Mouse (Mus musculus) intestine, embryonic 16.5 days (tissue): ENCODE data around the gene Dazl. TPM values are rescaled to one million over a fixed set of nuclear protein-coding genes. Genes with fewer than 3 reads are reported as not detected.

Source experiments
- ATAC-seq: fragments of 200-750 bp; cut with Nextera tagmentation; 2 replicates; pipeline ENCODE4 v1.8.0; 2017; ENCODE audit warnings: moderate TSS enrichment, moderate library complexity
- H3K27ac ChIP-seq: fragments of 300-500 bp; sonication (generic); 2 replicates; pipeline ENCODE4 v1.5.1; 2014; ENCODE audit warnings: mild to moderate bottlenecking, low read length
- H3K27me3 ChIP-seq: fragments of 300-500 bp; sonication (generic); replicated peaks from 2 replicates; pipeline ENCODE4 v1.6.1; 2014; ENCODE audit warnings: low read length, control low read depth, mixed read lengths; ENCODE audit not compliant: control insufficient read depth, insufficient read depth
- H3K36me3 ChIP-seq: fragments of 300-500 bp; sonication (generic); 2 replicates; pipeline ENCODE4 v1.6.1; 2014; ENCODE audit warnings: low read length, control low read depth; ENCODE audit not compliant: control insufficient read depth, insufficient read depth
- H3K4me1 ChIP-seq: fragments of 300-500 bp; sonication (generic); 2 replicates; pipeline ENCODE4 v1.6.1; 2014; ENCODE audit warnings: low read length, control low read depth, mixed read lengths; ENCODE audit not compliant: control insufficient read depth, insufficient read depth
- H3K4me2 ChIP-seq: fragments of 300-500 bp; sonication (generic); 2 replicates; pipeline ENCODE4 v1.6.1; 2014; ENCODE audit warnings: low read depth, low read length, control low read depth
- H3K4me3 ChIP-seq: fragments of 300-500 bp; sonication (generic); 2 replicates; pipeline ENCODE4 v1.5.1; 2014; ENCODE audit warnings: mild to moderate bottlenecking, low read length
- H3K9ac ChIP-seq: fragments of 300-500 bp; sonication (generic); 2 replicates; pipeline ENCODE4 v1.6.1; 2014; ENCODE audit warnings: low read depth, low read length
- H3K9me3 ChIP-seq: fragments of 300-500 bp; sonication (generic); 2 replicates; pipeline ENCODE4 v1.6.1; 2016; ENCODE audit warnings: low read length, control low read depth; ENCODE audit not compliant: control insufficient read depth
- WGBS: fragments of 180-500 bp; shearing (Covaris S2); extraction: QIAGEN DNeasy Blood & Tissue Kit; methylation state at CpG from one replicate; pipeline ENCODE4 v1.1.7; 2014; 5-methylcytosine and 5-hydroxymethylcytosine counted together
- polyA plus RNA-seq: library from polyadenylated mRNA; unstranded; fragments of >200 nt; fragmentation: Nextera tagmentation; extraction: Ambion mirVana; gene quantifications from 2 replicates; pipeline ENCODE4 v1.2.1, GENCODE M21; 2015

Gene Dazl
- polyA plus RNA-seq, 1 experiment from 2014 or later = 0.60 TPM

DNA sequence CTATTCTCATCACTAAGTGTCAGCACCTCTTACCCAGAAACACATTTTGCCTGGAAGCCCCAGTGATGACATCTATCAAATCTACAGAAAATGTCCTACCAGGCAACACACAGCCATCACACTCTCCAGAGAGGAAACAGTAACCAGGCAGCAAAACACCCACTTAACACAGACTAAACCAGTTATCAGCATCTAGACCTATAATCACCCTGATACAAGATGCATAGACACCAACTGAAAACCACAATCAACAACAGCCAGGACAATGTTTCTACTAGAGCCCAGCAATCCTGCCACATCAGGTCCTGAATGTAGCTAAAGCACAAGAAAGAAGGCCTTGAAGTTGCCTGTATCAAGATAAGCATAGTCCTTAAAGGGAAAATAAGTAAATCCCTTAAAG, 25.4 kb upstream of the Dazl start:
- Histone ChIP-seq H3K27ac (no peak overlapping the region), H3K4me3 (no peak overlapping the region), H3K9me3 (no peaks in the 10 kb centered on the region), H3K9ac (no peak overlapping the region), H3K4me2 (no peak overlapping the region), H3K27me3 (no peaks in the 10 kb centered on the region), H3K36me3 (no peaks in the 10 kb centered on the region), H3K4me1 (no peaks in the 10 kb centered on the region)
- no peak for ATAC-seq

DNA sequence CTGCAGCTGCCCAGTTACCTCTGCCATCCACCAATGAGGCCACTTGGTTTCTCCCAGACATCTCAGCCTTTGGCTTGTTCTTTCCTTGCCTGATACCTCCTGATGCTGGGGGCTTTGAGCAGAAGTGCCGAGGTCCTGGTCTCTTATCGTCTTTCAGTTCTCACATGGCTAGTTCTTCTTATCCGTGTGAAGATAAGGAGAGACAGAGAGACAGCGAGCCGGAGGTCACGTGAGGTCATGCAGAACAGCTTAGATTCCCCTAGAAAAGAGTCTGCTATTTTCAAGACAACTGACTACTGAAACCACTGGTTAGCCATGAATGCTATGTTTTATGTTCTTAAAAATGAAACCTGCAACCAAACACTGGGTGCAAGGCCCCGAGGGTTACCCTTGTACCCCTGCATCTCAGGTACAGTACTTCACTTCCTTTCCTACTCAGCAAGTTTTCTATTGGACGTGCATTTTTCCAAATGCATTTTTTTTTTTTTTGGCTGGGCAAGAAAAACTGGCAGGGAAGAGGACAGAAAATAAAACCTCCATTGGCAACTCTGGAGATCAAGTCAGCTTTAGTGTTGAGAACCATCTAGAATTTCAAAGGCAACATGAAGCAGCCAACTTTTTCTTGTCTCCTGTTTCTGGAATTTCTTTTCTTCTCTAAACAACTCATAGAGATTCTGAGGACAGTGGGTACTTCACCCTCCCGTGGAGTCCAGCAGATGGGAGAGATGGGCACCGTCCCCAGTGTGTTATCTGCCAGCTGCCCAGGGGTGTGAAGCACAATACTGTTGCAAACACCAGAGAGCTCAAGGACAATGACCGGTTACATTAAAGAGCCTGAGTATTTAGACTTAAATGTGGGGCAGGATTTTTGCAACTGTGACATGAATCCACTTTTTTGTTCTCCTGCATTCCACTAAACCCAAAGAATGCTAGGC, 23.0 kb upstream of the Dazl start:
- no peaks in the 10 kb centered on the region for H3K4me1 ChIP-seq
- WGBS = 66% methylated on average over 11 of the region's 11 CpGs
- H3K4me2 ChIP-seq = no peak overlapping the region
- no peak overlapping the region for H3K27ac ChIP-seq
- no peaks in the 10 kb centered on the region for H3K36me3 ChIP-seq
- no peak overlapping the region for H3K9ac ChIP-seq
- H3K9me3 ChIP-seq = no peaks in the 10 kb centered on the region
- H3K27me3 ChIP-seq = no peaks in the 10 kb centered on the region
- H3K4me3 ChIP-seq = no peak overlapping the region
- no peak for ATAC-seq

DNA sequence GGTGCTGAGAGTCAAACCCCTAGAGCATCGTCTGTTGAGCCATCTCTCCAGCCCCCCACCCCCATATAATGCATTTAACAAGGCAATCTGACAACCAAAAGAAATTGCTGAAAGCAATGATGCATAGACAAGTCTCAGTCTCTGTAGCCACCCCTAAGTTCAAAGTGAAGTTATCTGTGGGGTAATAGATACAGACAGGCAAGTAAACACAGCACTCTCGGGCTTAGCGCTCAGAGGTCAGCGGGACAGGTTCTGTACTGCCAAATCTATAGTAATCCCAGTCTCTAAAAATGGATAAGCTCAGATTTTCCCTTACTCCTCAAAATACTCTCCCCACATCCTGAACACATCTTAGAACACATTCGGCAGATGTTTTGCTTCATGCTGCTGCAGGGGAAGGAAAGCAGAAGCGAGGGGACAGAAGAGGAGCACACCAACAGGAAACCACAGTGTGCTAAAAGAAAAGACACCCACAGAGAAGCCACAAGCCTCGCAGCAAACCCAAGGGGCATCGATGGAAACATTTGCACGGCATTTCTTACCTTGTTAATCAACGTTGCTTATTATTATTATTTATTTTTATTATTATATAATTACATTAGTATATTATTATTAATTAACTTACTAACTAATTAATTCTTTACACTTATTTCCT, 16.8 kb upstream of the Dazl start:
- no peaks in the 10 kb centered on the region for H3K9me3 ChIP-seq
- H3K4me1 ChIP-seq = no peaks in the 10 kb centered on the region
- H3K9ac ChIP-seq = no peak overlapping the region
- no peak overlapping the region for H3K4me3 ChIP-seq
- H3K27me3 ChIP-seq = no peaks in the 10 kb centered on the region
- H3K4me2 ChIP-seq = no peak overlapping the region
- 56% methylated on average over 10 of the region's 10 CpGs for WGBS
- no peaks in the 10 kb centered on the region for H3K36me3 ChIP-seq
- ATAC-seq = no peak
- H3K27ac ChIP-seq = no peak overlapping the region

DNA sequence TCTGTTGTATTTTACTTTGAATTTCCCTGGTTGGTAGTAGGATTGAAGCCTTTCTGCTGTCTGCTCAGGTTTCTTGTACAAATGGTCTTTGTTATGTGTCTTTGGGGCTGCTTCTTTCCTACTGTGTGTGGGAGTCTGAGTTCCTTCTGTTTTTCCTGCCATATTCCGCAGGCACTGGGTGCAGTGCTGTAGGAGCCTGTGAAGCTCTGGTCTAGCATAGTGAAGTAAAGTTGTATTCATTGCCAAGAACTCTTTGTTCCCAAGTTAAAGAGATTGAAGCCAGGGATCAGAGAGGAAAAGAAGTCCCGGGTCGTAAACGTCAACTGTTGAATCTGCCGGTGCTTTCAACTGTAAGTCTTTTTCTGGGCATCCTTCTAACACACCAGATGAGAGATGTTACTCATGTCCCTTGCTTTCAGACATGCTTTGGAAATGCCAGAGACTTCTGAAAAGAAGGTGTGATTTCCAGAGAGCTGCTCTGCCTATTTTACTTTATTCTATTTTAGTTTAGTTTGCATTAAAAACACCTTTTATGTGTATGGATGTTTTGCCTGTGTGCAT, 16.2 kb upstream of the Dazl start:
- no peaks in the 10 kb centered on the region for H3K36me3 ChIP-seq
- no peak overlapping the region for H3K27ac ChIP-seq
- H3K4me2 ChIP-seq = no peak overlapping the region
- 53% methylated on average over 5 of the region's 5 CpGs for WGBS
- H3K4me3 ChIP-seq = no peak overlapping the region
- H3K9me3 ChIP-seq = no peaks in the 10 kb centered on the region
- H3K9ac ChIP-seq = no peak overlapping the region
- H3K27me3 ChIP-seq = no peaks in the 10 kb centered on the region
- ATAC-seq = no peak
- no peaks in the 10 kb centered on the region for H3K4me1 ChIP-seq

DNA sequence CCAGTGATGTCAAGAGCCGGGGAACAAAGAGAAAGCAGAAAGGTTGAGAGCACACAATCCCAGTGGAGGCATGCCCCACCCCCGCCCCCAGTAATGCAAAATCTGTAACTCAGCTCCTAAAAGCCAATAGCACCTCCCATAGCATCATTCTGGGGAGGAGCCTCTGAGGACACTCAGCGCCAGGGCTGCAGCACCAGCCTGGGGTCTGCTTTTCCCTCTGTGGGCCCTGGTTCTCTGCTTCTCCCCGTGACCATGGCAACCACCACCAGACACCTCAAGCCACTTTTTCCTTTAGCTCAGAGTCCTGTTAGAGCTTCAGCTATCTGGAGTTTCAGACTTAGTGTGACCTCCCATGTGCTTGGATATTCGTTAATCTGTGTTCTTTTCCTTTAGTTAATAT, 15.4 kb upstream of the Dazl start:
- no peak overlapping the region for H3K4me2 ChIP-seq
- no peak for ATAC-seq
- no peaks in the 10 kb centered on the region for H3K36me3 ChIP-seq
- H3K4me3 ChIP-seq = no peak overlapping the region
- 59% methylated on average over 5 of the region's 5 CpGs for WGBS
- no peaks in the 10 kb centered on the region for H3K27me3 ChIP-seq
- H3K4me1 ChIP-seq = no peaks in the 10 kb centered on the region
- no peaks in the 10 kb centered on the region for H3K9me3 ChIP-seq
- no peak overlapping the region for H3K9ac ChIP-seq
- H3K27ac ChIP-seq = no peak overlapping the region

DNA sequence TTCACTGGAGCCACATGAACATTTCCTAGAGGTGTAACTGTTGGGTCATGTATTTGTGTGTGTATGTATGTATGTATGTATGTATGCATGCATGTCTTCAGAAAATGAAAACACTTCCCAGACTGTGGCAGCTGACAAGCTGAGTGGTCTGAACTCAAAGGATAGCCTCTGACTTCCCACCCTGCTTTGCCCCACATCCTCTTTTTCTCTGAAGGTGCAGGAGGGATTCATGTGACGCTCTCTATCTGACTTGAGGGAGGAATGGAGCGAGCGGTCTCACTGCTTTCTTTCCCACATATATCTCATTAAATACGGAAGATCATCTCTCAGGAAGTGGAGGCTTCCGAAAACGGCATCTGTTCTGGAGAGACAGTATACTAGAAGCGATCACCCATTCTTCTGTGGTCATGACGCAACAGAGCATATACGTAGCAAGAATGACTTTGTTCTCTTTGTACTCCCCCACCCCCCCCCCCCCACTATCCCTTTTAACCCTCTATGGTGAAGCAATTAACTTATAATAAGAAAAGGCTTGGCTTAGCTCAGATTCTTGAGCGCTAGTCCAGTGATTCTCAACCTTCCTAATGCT, 14.7 kb upstream of the Dazl start:
- H3K9ac ChIP-seq = no peak overlapping the region
- no peaks in the 10 kb centered on the region for H3K36me3 ChIP-seq
- no peak for ATAC-seq
- H3K4me3 ChIP-seq = no peak overlapping the region
- no peaks in the 10 kb centered on the region for H3K9me3 ChIP-seq
- WGBS = 86% methylated on average over 10 of the region's 10 CpGs
- H3K4me1 ChIP-seq = no peaks in the 10 kb centered on the region
- no peaks in the 10 kb centered on the region for H3K27me3 ChIP-seq
- H3K4me2 ChIP-seq = no peak overlapping the region
- H3K27ac ChIP-seq = no peak overlapping the region

DNA sequence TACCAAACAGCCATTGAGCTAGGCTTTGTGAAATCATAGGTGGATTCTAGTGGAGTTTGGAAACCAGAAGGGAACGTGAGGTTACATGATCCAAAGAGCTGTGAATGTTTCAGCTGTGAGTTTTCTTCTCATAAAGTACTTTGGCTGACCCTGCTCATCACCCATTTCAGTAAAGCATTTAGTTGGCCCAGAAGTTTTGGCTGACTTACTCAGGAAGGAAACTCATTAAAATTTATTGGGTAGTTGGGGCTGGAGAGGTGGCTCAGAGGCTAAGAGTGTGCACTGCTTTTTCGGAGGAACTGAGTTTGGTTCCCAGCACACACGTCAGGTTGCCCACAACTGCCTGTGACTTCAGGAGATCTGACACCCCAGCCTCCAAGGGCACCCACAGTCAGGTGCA, 9.4 kb upstream of the Dazl start:
- H3K4me1 ChIP-seq = no peaks in the 10 kb centered on the region
- H3K4me2 ChIP-seq = no peak overlapping the region
- H3K27me3 ChIP-seq = no peaks in the 10 kb centered on the region
- ATAC-seq = no peak
- no peaks in the 10 kb centered on the region for H3K9me3 ChIP-seq
- no peaks in the 10 kb centered on the region for H3K36me3 ChIP-seq
- H3K4me3 ChIP-seq = no peak overlapping the region
- H3K9ac ChIP-seq = no peak overlapping the region
- H3K27ac ChIP-seq = no peak overlapping the region
- 75% methylated on average over 3 of the region's 3 CpGs for WGBS

DNA sequence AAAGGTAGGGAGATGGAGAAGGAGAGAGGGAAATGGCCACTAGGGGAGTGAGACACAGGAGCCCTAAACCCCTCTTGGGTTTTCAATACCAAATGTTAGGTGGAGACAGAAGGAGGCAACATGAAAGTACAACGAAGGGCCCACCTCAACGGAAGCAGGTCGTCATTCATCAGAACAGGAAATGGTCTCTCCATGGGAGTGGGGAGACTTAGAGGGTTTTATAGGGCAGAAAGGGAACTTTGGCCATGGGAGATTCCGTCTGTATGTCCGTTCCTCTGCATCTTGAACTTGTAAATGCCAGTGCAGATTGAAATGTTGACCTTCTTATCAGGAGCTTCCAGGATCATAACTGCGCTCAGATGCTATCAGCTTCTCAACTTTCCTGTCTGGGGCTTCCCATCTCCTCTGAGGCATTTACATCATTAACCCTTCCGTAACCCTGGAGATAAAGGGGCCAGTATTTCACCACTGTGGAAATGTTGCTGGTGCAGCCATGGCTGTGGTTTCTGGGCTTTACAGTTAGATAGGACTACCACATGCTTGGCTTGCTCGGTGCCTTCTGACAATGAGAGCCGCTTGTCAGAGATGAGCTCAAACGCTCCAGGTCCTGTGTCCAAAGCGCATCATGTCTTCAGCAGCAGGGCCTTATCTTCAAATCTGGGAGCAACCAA, 6.9 kb upstream of the Dazl start:
- H3K36me3 ChIP-seq = no peaks in the 10 kb centered on the region
- no peak overlapping the region for H3K4me3 ChIP-seq
- no peak overlapping the region for H3K9ac ChIP-seq
- no peaks in the 10 kb centered on the region for H3K27me3 ChIP-seq
- no peaks in the 10 kb centered on the region for H3K9me3 ChIP-seq
- no peak overlapping the region for H3K27ac ChIP-seq
- ATAC-seq = no peak; the same call in 1 of the 2 replicates
- H3K4me2 ChIP-seq = no peak overlapping the region
- H3K4me1 ChIP-seq = no peaks in the 10 kb centered on the region
- WGBS = 65% methylated on average over 11 of the region's 11 CpGs

DNA sequence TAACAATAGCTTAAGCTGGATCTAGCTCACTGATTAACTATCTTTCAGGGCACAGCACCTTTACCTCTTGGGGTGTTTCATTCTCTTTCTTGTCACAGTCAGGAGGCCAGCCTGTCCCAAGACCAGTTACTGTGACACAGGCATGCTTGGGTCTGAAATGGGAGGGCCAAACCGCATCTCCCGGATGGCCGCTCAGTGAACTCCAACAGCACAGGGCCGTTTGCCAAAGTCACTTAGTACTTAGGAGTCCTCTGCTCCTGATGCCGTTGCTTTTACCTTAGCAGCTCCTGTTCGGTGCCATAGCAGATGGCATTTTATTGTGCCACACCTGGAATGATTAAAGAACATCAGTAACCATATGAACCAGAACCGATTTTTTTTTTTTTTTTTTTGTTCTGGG, 5.4 kb upstream of the Dazl start:
- peaks cover 5% of the 10 kb centered on the region for H3K9me3 ChIP-seq
- no peaks in the 10 kb centered on the region for H3K4me1 ChIP-seq
- no peaks in the 10 kb centered on the region for H3K27me3 ChIP-seq
- no peaks in the 10 kb centered on the region for H3K36me3 ChIP-seq
- no peak overlapping the region for H3K4me3 ChIP-seq
- no peak overlapping the region for H3K27ac ChIP-seq
- ATAC-seq = no peak
- H3K9ac ChIP-seq = no peak overlapping the region
- H3K4me2 ChIP-seq = no peak overlapping the region
- 71% methylated on average over 7 of the region's 7 CpGs for WGBS
